Mouse (Mus musculus) liver, postnatal 0 days (tissue): ENCODE data around the gene Bcs1l.

Experiments used
- CTCF ChIP-seq: sonication (generic); IDR thresholded peaks from 2 replicates; pipeline ENCODE4 v1.5.1; 2016; ENCODE audit warnings: antibody characterized with exemption, low read depth
- EP300 ChIP-seq: IDR thresholded peaks from 2 replicates; pipeline ENCODE4 v1.6.1; 2016; ENCODE audit warnings: antibody characterized with exemption, low read depth, mild to moderate bottlenecking

DNA sequence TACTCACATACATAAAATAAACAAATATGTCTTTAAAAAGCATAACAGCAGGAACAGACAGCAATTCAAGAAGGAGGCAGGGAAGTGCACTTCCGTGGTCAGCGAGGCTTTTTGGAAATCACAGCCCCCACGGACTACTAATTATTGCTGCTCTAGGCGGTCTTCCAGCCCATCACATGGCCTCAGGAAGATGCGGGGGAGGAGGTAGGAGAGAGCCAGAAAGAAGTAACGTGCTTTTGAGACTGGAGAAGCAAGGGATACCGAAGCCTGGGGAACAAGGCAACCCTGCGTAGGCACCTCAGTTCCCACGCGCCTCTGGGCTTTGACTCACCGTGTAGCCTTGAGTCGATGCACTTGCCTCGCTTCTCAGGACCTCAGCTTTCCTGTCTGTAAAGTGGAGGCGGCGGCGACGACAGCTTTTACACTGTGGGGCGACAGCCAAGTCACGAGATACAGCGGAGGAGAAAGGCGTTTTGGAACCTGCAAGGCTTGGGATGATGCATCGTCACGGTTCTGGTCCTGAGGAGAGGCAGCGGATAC lies 786 bp upstream of the Bcs1l start:
- TF ChIP-seq CTCF (no peak), EP300 (no peak)
